Mouse (Mus musculus) kidney, adult 2 months (tissue): ENCODE measurements at regions not wholly inside any gene's neighbourhood (a gene's known extent, or its start where the extent isn't known, plus 50 kb on each side); places are given as distances from the start of the nearest gene placed in this dataset.
"Not testable (repeated sequence)": the region's sequence is repeated elsewhere in the genome, so short reads cannot be mapped to it uniquely, and the experiment has no call there.

ENCODE experiments used
- DNase-seq: peaks from one replicate; pipeline ENCODE4 v3.0.0; 2021
- H3K27ac ChIP-seq: fragments of 200-500 bp; 2 replicates; pipeline ENCODE4 v1.5.1; 2012; ENCODE audit warnings: low read depth, low read length, control low read depth, inconsistent platforms; ENCODE audit not compliant: insufficient read depth
- H3K27me3 ChIP-seq: fragments of 200-500 bp; replicated peaks from 2 replicates; pipeline ENCODE4 v1.6.1; 2012; ENCODE audit warnings: mild to moderate bottlenecking, moderate library complexity, low read length, inconsistent platforms; ENCODE audit not compliant: control insufficient read depth, insufficient read depth
- H3K36me3 ChIP-seq: fragments of 200-500 bp; 2 replicates; pipeline ENCODE4 v1.6.1; 2012; ENCODE audit warnings: mild to moderate bottlenecking, moderate library complexity, low read length, inconsistent platforms; ENCODE audit not compliant: control insufficient read depth, insufficient read depth
- H3K4me1 ChIP-seq: fragments of 200-500 bp; 2 replicates; pipeline ENCODE4 v1.6.1; 2011; ENCODE audit warnings: low read length; ENCODE audit not compliant: control insufficient read depth, insufficient read depth
- H3K4me3 ChIP-seq: fragments of 200-500 bp; 2 replicates; pipeline ENCODE4 v1.5.1; 2011; ENCODE audit warnings: mild to moderate bottlenecking, low read depth, low read length, control low read depth; ENCODE audit not compliant: insufficient read depth
- CTCF ChIP-seq: fragments of 200-500 bp; conservative IDR thresholded peaks from 2 replicates; pipeline ENCODE4 v1.5.1; 2011; ENCODE audit warnings: low read depth, mild to moderate bottlenecking, control low read depth, low read length, moderate library complexity, mixed read lengths; ENCODE audit not compliant: insufficient read depth, insufficient read length
- POLR2A ChIP-seq: fragments of 200-500 bp; IDR thresholded peaks from one replicate; pipeline ENCODE4 v1.6.1; 2011; ENCODE audit warnings: low read depth, low read length, control low read depth
- WGBS: fragments of 180-500 bp; shearing (Covaris S2); methylation state at CpG from one replicate; pipeline ENCODE4 v1.1.7; 2018; 5-methylcytosine and 5-hydroxymethylcytosine counted together

- DNase-seq = no peak
- Histone ChIP-seq H3K36me3 (no peaks in the 10 kb centered on the region), H3K4me3 (no peak overlapping the region), H3K27me3 (no peaks in the 10 kb centered on the region; the same call in 1 of the 2 replicates), H3K27ac (no peak overlapping the region), H3K4me1 (no peaks in the 10 kb centered on the region)
- TF ChIP-seq POLR2A (no peak), CTCF (no peak)
Measured at GRCm38 (mm10) chr15:3171774-3172173, 96.6 kb upstream of the Selenop start.

GRCm38 (mm10) chr15:3174072-3174471 is 94.3 kb upstream of the Selenop start:
- Histone ChIP-seq H3K4me3 (no peak overlapping the region), H3K4me1 (no peaks in the 10 kb centered on the region), H3K27ac (no peak overlapping the region), H3K27me3 (no peaks in the 10 kb centered on the region; the same call in 1 of the 2 replicates), H3K36me3 (no peaks in the 10 kb centered on the region)
- TF ChIP-seq POLR2A = no peak
- DNase-seq = no peak
- 34% methylated on average over 2 of the region's 2 CpGs for WGBS

- H3K27me3 ChIP-seq = no peaks in the 10 kb centered on the region; the same call in 1 of the 2 replicates
- H3K4me3 ChIP-seq = no peak overlapping the region
- DNase-seq = peak; percentile 8
- no peaks in the 10 kb centered on the region for H3K4me1 ChIP-seq
- TF ChIP-seq POLR2A (no peak), CTCF (no peak)
- no peaks in the 10 kb centered on the region for H3K36me3 ChIP-seq
- 44% methylated on average over 2 of the region's 2 CpGs for WGBS
- no peak overlapping the region for H3K27ac ChIP-seq
Measured at GRCm38 (mm10) chr15:3174848-3175247, 93.5 kb upstream of the Selenop start.

- 83% methylated on average over 2 of the region's 2 CpGs for WGBS
- Histone ChIP-seq H3K36me3 (no peaks in the 10 kb centered on the region), H3K4me3 (no peak overlapping the region), H3K27me3 (no peaks in the 10 kb centered on the region), H3K4me1 (no peaks in the 10 kb centered on the region), H3K27ac (no peak overlapping the region)
- DNase-seq = peak; percentile 68
- TF ChIP-seq CTCF = peak; percentile 35
- TF ChIP-seq POLR2A = no peak
Measured at GRCm38 (mm10) chr15:3201912-3202653, 66.3 kb upstream of the Selenop start.

- Histone ChIP-seq H3K36me3 (no peaks in the 10 kb centered on the region), H3K27me3 (no peaks in the 10 kb centered on the region), H3K4me1 (no peaks in the 10 kb centered on the region), H3K27ac (no peak overlapping the region), H3K4me3 (no peak overlapping the region)
- no peak for DNase-seq
- TF ChIP-seq CTCF (no peak), POLR2A (no peak)
- 66% methylated on average over 6 of the region's 6 CpGs for WGBS
Measured at GRCm38 (mm10) chr15:3205522-3205921, 62.8 kb upstream of the Selenop start.

GRCm38 (mm10) chr15:3206076-3206475 is 62.3 kb upstream of the Selenop start:
- H3K4me1 ChIP-seq, DNase-seq, H3K27me3 ChIP-seq, H3K4me3 ChIP-seq, H3K36me3 ChIP-seq, H3K27ac ChIP-seq: not testable (repeated sequence)
- WGBS = 61% methylated on average over 6 of the region's 6 CpGs

- H3K4me1 ChIP-seq = no peaks in the 10 kb centered on the region
- peak; percentile 73 for DNase-seq
- no peaks in the 10 kb centered on the region for H3K27me3 ChIP-seq
- no peaks in the 10 kb centered on the region for H3K36me3 ChIP-seq
- 5% methylated on average over 4 of the region's 4 CpGs for WGBS
- no peak overlapping the region for H3K27ac ChIP-seq
- TF ChIP-seq CTCF (no peak), POLR2A (no peak)
- H3K4me3 ChIP-seq = no peak overlapping the region
Measured at GRCm38 (mm10) chr15:3213721-3214120, 54.6 kb upstream of the Selenop start.
